Mouse (Mus musculus): ENCODE results near the gene Rbms3. TPM values are rescaled to one million over a fixed set of nuclear protein-coding genes. Genes with fewer than 3 reads are reported as not detected.
A peak's percentile ranks its signal among the peaks of the same experiment; 100 is the strongest.

The Rbms3 gene
- polyA plus RNA-seq, 1 experiment from 2014 or later: 90.2 TPM

- Histone ChIP-seq H3K9ac (replicated peaks; ENCODE audit: low read depth, low read length) (no peak overlapping the region), H3K4me1 (ENCODE audit: control insufficient read depth, insufficient read depth, low read length) (no peaks in the 10 kb centered on the region), H3K27me3 (ENCODE audit: control insufficient read depth, insufficient read depth, low read length) (no peaks in the 10 kb centered on the region), H3K4me2 (replicated peaks; ENCODE audit: low read depth, low read length) (no peak overlapping the region), H3K4me3 (ENCODE audit: low read depth, low read length) (no peak overlapping the region), H3K27ac (ENCODE audit: low read length) (no peak overlapping the region), H3K9me3 (ENCODE audit: control insufficient read depth, low read depth, low read length) (no peaks in the 10 kb centered on the region), H3K36me3 (ENCODE audit: control insufficient read depth, insufficient read depth, low read length) (no peaks in the 10 kb centered on the region)
- no peak for ATAC-seq (ENCODE audit: insufficient number of reproducible peaks, insufficient read depth, low FRiP score, low read depth)
- WGBS: 62% methylated on average over 3 of the region's 3 CpGs
Measured at GRCm38 (mm10) chr9:116855744-116856143, 774.0 kb downstream of the Rbms3 start.

- Histone ChIP-seq H3K27ac (ENCODE audit: low read length) (no peak overlapping the region; the same call in 1 of the 2 replicates), H3K4me2 (replicated peaks; ENCODE audit: low read depth, low read length) (no peak overlapping the region)
- ATAC-seq (ENCODE audit: insufficient number of reproducible peaks, insufficient read depth, low FRiP score, low read depth): no peak
Measured at GRCm38 (mm10) chr9:116848905-116849304, 780.8 kb downstream of the Rbms3 start.

GRCm38 (mm10) chr9:116848166-116848565 is 781.5 kb downstream of the Rbms3 start:
- WGBS: 33% methylated on average over 10 of the region's 10 CpGs
- Histone ChIP-seq H3K27ac (ENCODE audit: low read length) (peak overlapping the region; percentile 17; the same call in 1 of the 2 replicates), H3K4me1 (ENCODE audit: control insufficient read depth, insufficient read depth, low read length) (peaks cover 3% of the 10 kb centered on the region; the same call in 1 of the 2 replicates), H3K9me3 (ENCODE audit: control insufficient read depth, low read depth, low read length) (no peaks in the 10 kb centered on the region), H3K36me3 (ENCODE audit: control insufficient read depth, insufficient read depth, low read length) (no peaks in the 10 kb centered on the region), H3K9ac (replicated peaks; ENCODE audit: low read depth, low read length) (no peak overlapping the region), H3K27me3 (ENCODE audit: control insufficient read depth, insufficient read depth, low read length) (no peaks in the 10 kb centered on the region), H3K4me3 (ENCODE audit: low read depth, low read length) (no peak overlapping the region), H3K4me2 (replicated peaks; ENCODE audit: low read depth, low read length) (no peak overlapping the region)
- no peak for ATAC-seq (ENCODE audit: insufficient number of reproducible peaks, insufficient read depth, low FRiP score, low read depth)

More at GRCm38 (mm10) chr9:116848905-116849304, 780.8 kb downstream of the Rbms3 start:
- H3K36me3 ChIP-seq (ENCODE audit: control insufficient read depth, insufficient read depth, low read length): no peaks in the 10 kb centered on the region
- H3K4me1 ChIP-seq (ENCODE audit: control insufficient read depth, insufficient read depth, low read length): peaks cover 3% of the 10 kb centered on the region; the same call in 1 of the 2 replicates
- H3K4me3 ChIP-seq (ENCODE audit: low read depth, low read length): no peak overlapping the region
- WGBS: 92% methylated on average over 4 of the region's 4 CpGs
- no peak overlapping the region for H3K9ac ChIP-seq (replicated peaks; ENCODE audit: low read depth, low read length)
- no peaks in the 10 kb centered on the region for H3K9me3 ChIP-seq (ENCODE audit: control insufficient read depth, low read depth, low read length)
- no peaks in the 10 kb centered on the region for H3K27me3 ChIP-seq (ENCODE audit: control insufficient read depth, insufficient read depth, low read length)

- ATAC-seq (ENCODE audit: insufficient number of reproducible peaks, insufficient read depth, low FRiP score, low read depth): peak; percentile 86
- Histone ChIP-seq H3K4me2 (replicated peaks; ENCODE audit: low read depth, low read length) (no peak overlapping the region), H3K27ac (ENCODE audit: low read length) (peak overlapping the region; percentile 18; the same call in 1 of the 2 replicates)
Measured at GRCm38 (mm10) chr9:116847241-116848135, 782.2 kb downstream of the Rbms3 start.

GRCm38 (mm10) chr9:116834949-116835348 is 794.8 kb downstream of the Rbms3 start:
- no peak for ATAC-seq (ENCODE audit: insufficient number of reproducible peaks, insufficient read depth, low FRiP score, low read depth)
- H3K4me2 ChIP-seq (replicated peaks; ENCODE audit: low read depth, low read length): no peak overlapping the region
- H3K27me3 ChIP-seq (ENCODE audit: control insufficient read depth, insufficient read depth, low read length): no peaks in the 10 kb centered on the region
- no peaks in the 10 kb centered on the region for H3K9me3 ChIP-seq (ENCODE audit: control insufficient read depth, low read depth, low read length)
- no peak overlapping the region for H3K27ac ChIP-seq (ENCODE audit: low read length)
- H3K4me3 ChIP-seq (ENCODE audit: low read depth, low read length): no peak overlapping the region
- no peak overlapping the region for H3K9ac ChIP-seq (replicated peaks; ENCODE audit: low read depth, low read length)
- WGBS: 51% methylated on average over 8 of the region's 8 CpGs
- peaks cover 2% of the 10 kb centered on the region; the same call in 1 of the 2 replicates for H3K4me1 ChIP-seq (ENCODE audit: control insufficient read depth, insufficient read depth, low read length)
- H3K36me3 ChIP-seq (ENCODE audit: control insufficient read depth, insufficient read depth, low read length): no peaks in the 10 kb centered on the region

More at GRCm38 (mm10) chr9:116847241-116848135, 782.2 kb downstream of the Rbms3 start:
- Histone ChIP-seq H3K27me3 (ENCODE audit: control insufficient read depth, insufficient read depth, low read length) (no peaks in the 10 kb centered on the region), H3K36me3 (ENCODE audit: control insufficient read depth, insufficient read depth, low read length) (no peaks in the 10 kb centered on the region), H3K9me3 (ENCODE audit: control insufficient read depth, low read depth, low read length) (no peaks in the 10 kb centered on the region), H3K4me3 (ENCODE audit: low read depth, low read length) (no peak overlapping the region), H3K4me1 (ENCODE audit: control insufficient read depth, insufficient read depth, low read length) (peaks cover 3% of the 10 kb centered on the region; the same call in 1 of the 2 replicates), H3K9ac (replicated peaks; ENCODE audit: low read depth, low read length) (no peak overlapping the region)
- WGBS: 49% methylated on average over 7 of the region's 7 CpGs

- 84% methylated on average over 7 of the region's 7 CpGs for WGBS
- Histone ChIP-seq H3K9me3 (ENCODE audit: control insufficient read depth, low read depth, low read length) (no peaks in the 10 kb centered on the region), H3K4me2 (replicated peaks; ENCODE audit: low read depth, low read length) (no peak overlapping the region), H3K27ac (ENCODE audit: low read length) (no peak overlapping the region), H3K27me3 (ENCODE audit: control insufficient read depth, insufficient read depth, low read length) (no peaks in the 10 kb centered on the region), H3K4me3 (ENCODE audit: low read depth, low read length) (no peak overlapping the region), H3K4me1 (ENCODE audit: control insufficient read depth, insufficient read depth, low read length) (peaks cover 2% of the 10 kb centered on the region; the same call in 1 of the 2 replicates), H3K36me3 (ENCODE audit: control insufficient read depth, insufficient read depth, low read length) (no peaks in the 10 kb centered on the region), H3K9ac (replicated peaks; ENCODE audit: low read depth, low read length) (no peak overlapping the region)
- no peak for ATAC-seq (ENCODE audit: insufficient number of reproducible peaks, insufficient read depth, low FRiP score, low read depth)
Measured at GRCm38 (mm10) chr9:116833677-116834076, 796.0 kb downstream of the Rbms3 start.

GRCm38 (mm10) chr9:116832822-116833221 is 796.9 kb downstream of the Rbms3 start:
- H3K4me2 ChIP-seq (replicated peaks; ENCODE audit: low read depth, low read length): no peak overlapping the region
- no peaks in the 10 kb centered on the region for H3K36me3 ChIP-seq (ENCODE audit: control insufficient read depth, insufficient read depth, low read length)
- H3K9ac ChIP-seq (replicated peaks; ENCODE audit: low read depth, low read length): no peak overlapping the region
- no peak for ATAC-seq (ENCODE audit: insufficient number of reproducible peaks, insufficient read depth, low FRiP score, low read depth)
- H3K27me3 ChIP-seq (ENCODE audit: control insufficient read depth, insufficient read depth, low read length): no peaks in the 10 kb centered on the region
- H3K27ac ChIP-seq (ENCODE audit: low read length): no peak overlapping the region
- peaks cover 2% of the 10 kb centered on the region; the same call in 1 of the 2 replicates for H3K4me1 ChIP-seq (ENCODE audit: control insufficient read depth, insufficient read depth, low read length)
- no peak overlapping the region for H3K4me3 ChIP-seq (ENCODE audit: low read depth, low read length)
- H3K9me3 ChIP-seq (ENCODE audit: control insufficient read depth, low read depth, low read length): no peaks in the 10 kb centered on the region
- WGBS: 73% methylated on average over 1 of the region's 1 CpGs

- Histone ChIP-seq H3K27ac (ENCODE audit: low read length) (no peak overlapping the region), H3K27me3 (ENCODE audit: control insufficient read depth, insufficient read depth, low read length) (no peaks in the 10 kb centered on the region), H3K4me3 (ENCODE audit: low read depth, low read length) (no peak overlapping the region), H3K4me1 (ENCODE audit: control insufficient read depth, insufficient read depth, low read length) (peaks cover 2% of the 10 kb centered on the region; the same call in 1 of the 2 replicates), H3K4me2 (replicated peaks; ENCODE audit: low read depth, low read length) (no peak overlapping the region), H3K9ac (replicated peaks; ENCODE audit: low read depth, low read length) (no peak overlapping the region), H3K36me3 (ENCODE audit: control insufficient read depth, insufficient read depth, low read length) (no peaks in the 10 kb centered on the region), H3K9me3 (ENCODE audit: control insufficient read depth, low read depth, low read length) (no peaks in the 10 kb centered on the region)
- ATAC-seq (ENCODE audit: insufficient number of reproducible peaks, insufficient read depth, low FRiP score, low read depth): no peak
- 79% methylated on average over 5 of the region's 5 CpGs for WGBS
Measured at GRCm38 (mm10) chr9:116831386-116831785, 798.3 kb downstream of the Rbms3 start.
